Mouse (Mus musculus) thymus, adult 2 months (tissue): ENCODE measurements around the gene Dnttip1. TPM values are rescaled to one million over a fixed set of nuclear protein-coding genes. Genes with fewer than 3 reads are reported as not detected.
"Not testable (repeated sequence)": the region's sequence is repeated elsewhere in the genome, so short reads cannot be mapped to it uniquely, and the experiment has no call there.

ENCODE experiments used
- DNase-seq: peaks from one replicate; pipeline ENCODE4 v3.0.0; 2021
- H3K27ac ChIP-seq: fragments of 200-500 bp; 2 replicates; pipeline ENCODE4 v1.5.1; 2012; ENCODE audit warnings: low read length, control low read depth; ENCODE audit not compliant: control insufficient read depth, insufficient read depth
- H3K27me3 ChIP-seq: fragments of 200-500 bp; 2 replicates; pipeline ENCODE4 v1.6.1; 2012; ENCODE audit warnings: mild to moderate bottlenecking, low read length, moderate library complexity, mixed read lengths; ENCODE audit not compliant: control insufficient read depth, insufficient read depth
- H3K36me3 ChIP-seq: fragments of 200-500 bp; 2 replicates; pipeline ENCODE4 v1.6.1; 2012; ENCODE audit warnings: mild to moderate bottlenecking, low read length, moderate library complexity; ENCODE audit not compliant: control insufficient read depth, insufficient read depth
- H3K4me1 ChIP-seq: fragments of 200-500 bp; replicated peaks from 2 replicates; pipeline ENCODE4 v1.6.1; 2012; ENCODE audit warnings: low read length; ENCODE audit not compliant: control insufficient read depth, insufficient read depth
- H3K4me3 ChIP-seq: fragments of 200-500 bp; 2 replicates; pipeline ENCODE4 v1.5.1; 2012; ENCODE audit warnings: mild to moderate bottlenecking, low read length, control low read depth, moderate library complexity; ENCODE audit not compliant: control insufficient read depth, insufficient read depth
- CTCF ChIP-seq: fragments of 200-500 bp; IDR thresholded peaks from 2 replicates; pipeline ENCODE4 v1.5.1; 2012; ENCODE audit warnings: mild to moderate bottlenecking, control low read depth, low read length, moderate library complexity, borderline replicate concordance; ENCODE audit not compliant: control insufficient read depth, poor library complexity, insufficient read depth; ENCODE audit errors: extremely low read depth
- POLR2A ChIP-seq: fragments of 200-500 bp; IDR thresholded peaks from 2 replicates; pipeline ENCODE4 v1.6.1; 2012; ENCODE audit warnings: mild to moderate bottlenecking, low read length, control low read depth, moderate library complexity; ENCODE audit not compliant: control insufficient read depth, poor library complexity, insufficient read depth; ENCODE audit errors: extremely low read depth
- WGBS: fragments of 180-500 bp; shearing (Covaris S2); methylation state at CpG from one replicate; pipeline ENCODE4 v1.1.7; 2018; 5-methylcytosine and 5-hydroxymethylcytosine counted together
- polyA plus RNA-seq: library from polyadenylated mRNA; depleted of rRNA; stranded (reverse); fragments of >200 nt; gene quantifications from 2 replicates; pipeline ENCODE4 v1.2.3, GENCODE M21; 2012

The Dnttip1 gene
- polyA plus RNA-seq, 1 experiment, result 60.6 TPM

DNA sequence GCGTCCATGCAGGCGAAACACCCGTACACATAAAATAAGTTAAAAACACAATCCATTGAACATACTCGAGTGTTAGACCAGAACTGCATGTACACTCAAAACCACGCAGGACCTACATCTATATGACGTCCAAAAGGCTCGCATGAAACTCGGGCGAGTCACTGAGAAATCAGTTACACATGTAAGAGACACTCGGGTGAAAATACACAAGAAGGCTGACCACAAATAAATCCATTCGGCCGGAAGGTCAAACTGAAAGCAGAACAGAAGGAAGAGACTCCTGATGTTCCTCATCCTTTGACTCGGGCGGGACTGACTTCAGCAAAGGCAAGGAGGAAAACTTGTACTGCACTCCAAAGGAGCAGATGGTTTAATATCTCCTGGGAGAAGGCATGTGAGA is 39.8 kb upstream of the Dnttip1 start:
- Histone ChIP-seq H3K4me3 (no peak overlapping the region), H3K27ac (no peak overlapping the region), H3K27me3 (no peaks in the 10 kb centered on the region), H3K4me1 (no peaks in the 10 kb centered on the region), H3K36me3 (no peaks in the 10 kb centered on the region)
- DNase-seq, result no peak
- TF ChIP-seq CTCF (no peak), POLR2A (no peak)
- WGBS, result 93% methylated on average over 14 of the region's 14 CpGs

DNA sequence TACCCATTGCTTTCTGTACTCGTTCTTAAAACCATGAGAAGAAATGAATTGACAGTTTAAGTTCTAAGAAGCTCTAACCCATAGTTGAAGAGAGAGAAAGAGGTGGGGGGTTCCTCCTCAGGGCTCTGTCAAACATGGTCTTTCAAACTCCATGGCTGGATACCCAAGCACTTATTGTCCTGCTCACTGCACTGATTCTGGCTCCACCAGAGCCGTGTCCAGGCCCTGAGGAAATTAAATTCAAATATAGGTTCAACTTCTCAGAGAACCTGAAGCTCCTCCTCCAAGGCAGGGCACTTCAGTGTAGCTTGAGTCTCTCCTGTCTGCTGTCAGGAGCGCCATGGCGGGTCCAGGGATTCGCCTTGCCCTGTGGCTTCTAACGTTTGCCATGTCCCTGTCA is 30.8 kb upstream of the Dnttip1 start, which contains the start of gene Spint5:
Gene Spint5 (plus strand): TSS at position 301 of the 400 bp plus-strand sequence.
- Histone ChIP-seq H3K36me3 (no peaks in the 10 kb centered on the region), H3K27ac (no peak within 1 kb of the TSS), H3K4me3 (no peak within 1 kb of the TSS), H3K27me3 (no peaks in the 10 kb centered on the region; the same call in 1 of the 2 replicates), H3K4me1 (no peaks in the 10 kb centered on the region)
- DNase-seq, result no peak
- WGBS, result 87% methylated on average over 6 of the region's 6 CpGs
- TF ChIP-seq CTCF (no peak), POLR2A (no peak)

DNA sequence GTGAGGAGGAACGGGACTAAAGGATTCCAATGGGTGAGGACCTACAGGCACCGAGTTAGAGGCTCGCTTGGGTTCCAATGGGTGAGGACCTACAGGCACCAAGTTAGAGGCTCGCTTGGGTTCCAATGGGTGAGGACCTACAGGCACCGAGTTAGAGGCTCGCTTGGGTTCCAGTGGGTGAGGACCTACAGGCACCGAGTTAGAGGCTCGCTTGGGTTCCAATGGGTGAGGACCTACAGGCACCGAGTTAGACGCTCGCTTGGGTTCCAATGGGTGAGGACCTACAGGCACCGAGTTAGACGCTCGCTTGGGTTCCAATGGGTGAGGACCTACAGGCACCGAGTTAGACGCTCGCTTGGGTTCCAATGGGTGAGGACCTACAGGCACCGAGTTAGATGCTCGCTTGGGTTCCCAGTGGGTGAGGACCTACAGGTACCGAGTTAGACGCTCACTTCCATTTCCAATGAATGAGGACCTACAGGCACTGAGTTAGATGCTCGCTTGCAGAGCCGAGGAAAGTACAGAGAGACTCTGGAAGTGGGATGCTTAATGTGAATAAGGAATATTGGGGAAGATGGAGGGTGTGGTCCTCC is 29.5 kb upstream of the Dnttip1 start:
- 95% methylated on average over 23 of the region's 23 CpGs for whole genome bisulfite sequencing
- H3K4me1 ChIP-seq, H3K27ac ChIP-seq, DNase-seq, H3K27me3 ChIP-seq, H3K36me3 ChIP-seq, H3K4me3 ChIP-seq: not testable (repeated sequence)

DNA sequence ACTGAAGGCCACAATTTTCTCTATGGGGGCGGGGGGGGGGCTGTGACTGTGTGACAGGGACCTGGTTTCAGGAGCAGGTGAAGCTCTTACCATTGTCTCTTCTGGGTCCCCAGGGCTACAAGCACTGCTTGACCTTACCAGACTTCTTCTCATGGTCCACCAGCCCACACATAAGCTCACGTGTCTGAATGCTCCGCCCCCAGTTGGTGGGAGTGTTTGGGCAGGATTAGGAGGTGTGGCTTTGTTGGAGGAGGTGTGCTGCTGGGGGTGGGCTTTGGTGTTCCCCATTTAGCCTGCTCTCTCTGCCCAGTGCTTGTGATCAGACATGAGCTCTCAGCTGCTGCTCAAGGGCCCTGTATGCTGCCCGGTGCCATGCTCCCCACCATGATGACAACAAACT is 22.5 kb upstream of the Dnttip1 start:
- Histone ChIP-seq H3K27me3 (no peaks in the 10 kb centered on the region), H3K4me3 (no peak overlapping the region), H3K36me3 (no peaks in the 10 kb centered on the region), H3K4me1 (no peaks in the 10 kb centered on the region; the same call in 1 of the 2 replicates), H3K27ac (no peak overlapping the region)
- 78% methylated on average over 4 of the region's 4 CpGs for WGBS
- no peak for DNase-seq
- TF ChIP-seq CTCF, result no peak
- no peak for TF ChIP-seq POLR2A

DNA sequence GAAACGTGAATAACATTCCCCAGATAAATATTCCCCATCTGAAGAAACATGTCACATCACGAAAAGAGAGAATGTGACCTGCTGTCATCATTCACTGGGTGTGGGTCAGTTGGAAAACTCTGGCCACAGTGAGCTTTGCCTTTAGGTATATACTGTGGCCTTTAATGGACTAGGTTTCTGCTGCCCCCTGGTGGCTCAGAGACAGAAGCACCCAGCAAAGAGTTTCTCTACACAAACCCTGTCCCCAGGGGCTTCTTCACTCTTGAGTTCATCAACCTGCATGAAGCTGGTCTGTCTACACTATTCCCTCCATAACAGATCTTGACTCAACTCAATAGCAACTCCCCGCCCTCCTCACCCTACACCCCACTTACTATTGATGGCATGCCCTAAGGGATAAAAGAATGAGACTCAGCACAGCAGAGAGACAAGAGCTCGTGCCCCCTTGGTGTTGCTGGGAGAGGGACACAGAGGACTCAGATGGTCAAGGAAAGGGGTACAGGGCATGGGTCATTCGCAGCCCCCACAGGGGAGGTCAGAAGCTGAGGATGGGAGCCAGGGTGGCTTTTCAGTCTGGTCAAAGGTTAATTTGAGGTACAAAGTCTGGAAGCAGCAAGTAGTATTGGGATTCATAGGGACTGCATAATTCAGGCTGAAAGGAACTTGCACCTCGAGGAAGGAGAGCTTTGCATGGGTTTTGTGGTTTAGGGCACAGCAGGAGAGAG is 19.7 kb upstream of the Dnttip1 start:
- WGBS, result 32% methylated on average over 6 of the region's 6 CpGs
- no peaks in the 10 kb centered on the region for H3K27me3 ChIP-seq
- no peaks in the 10 kb centered on the region; the same call in 1 of the 2 replicates for H3K4me1 ChIP-seq
- H3K36me3 ChIP-seq, result no peaks in the 10 kb centered on the region
- TF ChIP-seq CTCF (no peak), POLR2A (no peak)
- DNase-seq, result peak; percentile 63
- H3K27ac ChIP-seq, result no peak overlapping the region
- H3K4me3 ChIP-seq, result no peak overlapping the region

DNA sequence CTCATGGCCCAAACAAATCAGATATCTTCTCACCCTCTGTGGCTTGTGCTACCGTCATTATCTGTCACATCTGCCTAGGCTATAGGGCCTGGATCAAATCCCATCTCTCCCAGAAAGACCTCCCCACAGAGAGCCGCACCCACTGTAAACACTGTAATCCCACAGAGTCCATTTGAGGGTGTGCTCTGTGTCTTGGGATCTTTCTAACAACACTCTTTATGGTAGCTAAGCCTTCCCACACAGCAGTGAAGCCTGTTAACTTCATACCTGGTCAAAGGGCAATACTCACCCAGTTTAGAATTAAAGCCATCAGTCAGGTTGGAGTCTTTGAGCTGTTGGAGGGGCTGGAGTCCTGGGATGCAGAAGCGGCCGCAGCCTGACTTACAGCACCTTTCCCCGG is 14.1 kb upstream of the Dnttip1 start:
- 92% methylated on average over 5 of the region's 5 CpGs for WGBS
- no peaks in the 10 kb centered on the region for H3K27me3 ChIP-seq
- no peaks in the 10 kb centered on the region for H3K4me1 ChIP-seq
- H3K27ac ChIP-seq, result no peak overlapping the region
- no peaks in the 10 kb centered on the region for H3K36me3 ChIP-seq
- H3K4me3 ChIP-seq, result no peak overlapping the region
- no peak for TF ChIP-seq CTCF
- no peak for TF ChIP-seq POLR2A
- no peak for DNase-seq

DNA sequence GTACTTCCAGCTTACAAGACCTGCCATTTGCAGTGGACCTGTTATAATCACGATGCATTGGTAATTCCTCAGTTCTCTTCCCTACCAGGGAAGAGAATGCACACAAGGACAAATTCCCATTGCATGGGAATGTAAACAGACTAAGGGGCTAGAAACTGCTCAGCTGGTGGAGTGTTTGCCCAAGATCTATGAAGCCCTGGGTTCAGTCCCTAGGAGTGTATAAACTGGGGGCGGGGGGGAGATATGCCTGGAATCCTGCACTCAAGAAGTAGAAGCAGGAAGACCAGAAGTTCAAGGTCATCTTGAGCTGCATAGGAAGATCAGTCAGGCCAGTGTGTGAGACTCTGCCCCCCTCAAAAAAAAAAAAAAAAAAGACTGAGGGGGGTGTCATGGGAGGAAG is 12.5 kb upstream of the Dnttip1 start:
- Histone ChIP-seq H3K27me3 (no peaks in the 10 kb centered on the region), H3K36me3 (no peaks in the 10 kb centered on the region), H3K4me1 (no peaks in the 10 kb centered on the region), H3K4me3 (no peak overlapping the region), H3K27ac (no peak overlapping the region)
- DNase-seq, result no peak
- 93% methylated on average over 2 of the region's 2 CpGs for whole genome bisulfite sequencing
- TF ChIP-seq CTCF (no peak), POLR2A (no peak)
